Mouse (Mus musculus): ENCODE results near the gene Mcm2. TPM values are rescaled to one million over a fixed set of nuclear protein-coding genes. Genes with fewer than 3 reads are reported as not detected.
A peak's percentile ranks its signal among the peaks of the same experiment; 100 is the strongest.

Mcm2 gene
- polyA plus RNA-seq, 1 experiment: 42.1 TPM

GRCm38 (mm10) chr6:88840791-88841513 is 57.6 kb downstream of the Mcm2 start:
- peak overlapping the region; percentile 55 for H3K4me3 ChIP-seq
- TF ChIP-seq E2F4 (IDR thresholded peaks at IDR 0.05; ENCODE audit: insufficient read depth) (no peak), USF1 (IDR thresholded peaks at IDR 0.05; ENCODE audit: low read depth) (no peak)
- no peaks in the 10 kb centered on the region for H3K27me3 ChIP-seq (ENCODE audit: control insufficient read depth, insufficient read depth, insufficient read length)
- H3K4me2 ChIP-seq (ENCODE audit: low read depth): peak overlapping the region; percentile 76
- H3ac ChIP-seq (ENCODE audit: control insufficient read depth, insufficient read length): peak overlapping the region; percentile 17
- no peaks in the 10 kb centered on the region for H3K79me2 ChIP-seq (ENCODE audit: control insufficient read depth, insufficient read depth)
- no peaks in the 10 kb centered on the region for H3K36me3 ChIP-seq (ENCODE audit: control insufficient read depth, insufficient read depth)

- peak overlapping the region; percentile 55 for H3K4me3 ChIP-seq
- no peaks in the 10 kb centered on the region for H3K79me2 ChIP-seq (ENCODE audit: control insufficient read depth, insufficient read depth)
- no peak overlapping the region for H3ac ChIP-seq (ENCODE audit: control insufficient read depth, insufficient read length)
- no peaks in the 10 kb centered on the region for H3K27me3 ChIP-seq (ENCODE audit: control insufficient read depth, insufficient read depth, insufficient read length)
- TF ChIP-seq MAX (IDR thresholded peaks at IDR 0.05; ENCODE audit: low read depth): no peak
- TF ChIP-seq E2F4 (IDR thresholded peaks at IDR 0.05; ENCODE audit: insufficient read depth): no peak
- no peak for TF ChIP-seq POLR2A (IDR thresholded peaks at IDR 0.05; ENCODE audit: insufficient read length, low read depth)
- TF ChIP-seq TCF3 (IDR thresholded peaks at IDR 0.05; ENCODE audit: insufficient read length, low read depth): no peak
- no peak for TF ChIP-seq POLR2AphosphoS2 (IDR thresholded peaks at IDR 0.05; ENCODE audit: insufficient read length, low read depth)
- TF ChIP-seq USF1 (IDR thresholded peaks at IDR 0.05; ENCODE audit: low read depth): no peak
- no peak for TF ChIP-seq REST (IDR thresholded peaks at IDR 0.05; ENCODE audit: insufficient read depth, insufficient read length)
- TF ChIP-seq MYOD1 (IDR thresholded peaks at IDR 0.05; ENCODE audit: control insufficient read depth in 1 of 3, insufficient read length in 2 of 3, low read depth in 2 of 3): no peak
- no peak for TF ChIP-seq CEBPB (IDR thresholded peaks at IDR 0.05; ENCODE audit: insufficient read depth, poor library complexity, severe bottlenecking)
- TF ChIP-seq TCF12 (IDR thresholded peaks at IDR 0.05; ENCODE audit: insufficient read depth, poor library complexity, severe bottlenecking): no peak
- TF ChIP-seq SRF (IDR thresholded peaks at IDR 0.05; ENCODE audit: control insufficient read depth, insufficient read length, low read depth): no peak
- TF ChIP-seq MYOG (IDR thresholded peaks at IDR 0.05; ENCODE audit: control insufficient read depth in 1 of 3, insufficient read depth in 1 of 3, insufficient read length in 2 of 3, low read depth in 2 of 3): no peak
- H3K4me2 ChIP-seq (ENCODE audit: low read depth): peak overlapping the region; percentile 76
- H3K36me3 ChIP-seq (ENCODE audit: control insufficient read depth, insufficient read depth): no peaks in the 10 kb centered on the region
These were observed 58.4 kb downstream of the Mcm2 start for GRCm38 (mm10) chr6:88840211-88840610.

- no peaks in the 10 kb centered on the region for H3K79me2 ChIP-seq (ENCODE audit: control insufficient read depth, insufficient read depth)
- H3ac ChIP-seq (ENCODE audit: control insufficient read depth, insufficient read length): no peak overlapping the region
- no peaks in the 10 kb centered on the region for H3K27me3 ChIP-seq (ENCODE audit: control insufficient read depth, insufficient read depth, insufficient read length)
- TF ChIP-seq REST (IDR thresholded peaks at IDR 0.05; ENCODE audit: insufficient read depth, insufficient read length) (no peak), TCF12 (IDR thresholded peaks at IDR 0.05; ENCODE audit: insufficient read depth, poor library complexity, severe bottlenecking) (no peak), MAX (IDR thresholded peaks at IDR 0.05; ENCODE audit: low read depth) (no peak), TCF3 (IDR thresholded peaks at IDR 0.05; ENCODE audit: insufficient read length, low read depth) (no peak), MYOD1 (IDR thresholded peaks at IDR 0.05; ENCODE audit: control insufficient read depth in 1 of 3, insufficient read length in 2 of 3, low read depth in 2 of 3) (no peak), SRF (IDR thresholded peaks at IDR 0.05; ENCODE audit: control insufficient read depth, insufficient read length, low read depth) (no peak), E2F4 (IDR thresholded peaks at IDR 0.05; ENCODE audit: insufficient read depth) (no peak), CEBPB (IDR thresholded peaks at IDR 0.05; ENCODE audit: insufficient read depth, poor library complexity, severe bottlenecking) (no peak), POLR2AphosphoS2 (IDR thresholded peaks at IDR 0.05; ENCODE audit: insufficient read length, low read depth) (no peak), USF1 (IDR thresholded peaks at IDR 0.05; ENCODE audit: low read depth) (no peak), MYOG (IDR thresholded peaks at IDR 0.05; ENCODE audit: control insufficient read depth in 1 of 3, insufficient read depth in 1 of 3, insufficient read length in 2 of 3, low read depth in 2 of 3) (no peak), POLR2A (IDR thresholded peaks at IDR 0.05; ENCODE audit: insufficient read length, low read depth) (no peak)
- no peak overlapping the region for H3K4me2 ChIP-seq (ENCODE audit: low read depth)
- no peaks in the 10 kb centered on the region for H3K36me3 ChIP-seq (ENCODE audit: control insufficient read depth, insufficient read depth)
- no peak overlapping the region for H3K4me3 ChIP-seq
These were observed 59.2 kb downstream of the Mcm2 start for GRCm38 (mm10) chr6:88839135-88839970.

- Histone ChIP-seq H3ac (ENCODE audit: control insufficient read depth, insufficient read length) (no peak overlapping the region), H3K36me3 (ENCODE audit: control insufficient read depth, insufficient read depth) (no peaks in the 10 kb centered on the region), H3K4me2 (ENCODE audit: low read depth) (no peak overlapping the region), H3K79me2 (ENCODE audit: control insufficient read depth, insufficient read depth) (no peaks in the 10 kb centered on the region), H3K27me3 (ENCODE audit: control insufficient read depth, insufficient read depth, insufficient read length) (no peaks in the 10 kb centered on the region), H3K4me3 (no peak overlapping the region)
- TF ChIP-seq MYOG (IDR thresholded peaks at IDR 0.05; ENCODE audit: control insufficient read depth in 1 of 3, insufficient read depth in 1 of 3, insufficient read length in 2 of 3, low read depth in 2 of 3): no peak
- TF ChIP-seq MYOD1 (IDR thresholded peaks at IDR 0.05; ENCODE audit: control insufficient read depth in 1 of 3, insufficient read length in 2 of 3, low read depth in 2 of 3): no peak
- TF ChIP-seq REST (IDR thresholded peaks at IDR 0.05; ENCODE audit: insufficient read depth, insufficient read length): no peak
- no peak for TF ChIP-seq MAX (IDR thresholded peaks at IDR 0.05; ENCODE audit: low read depth)
- TF ChIP-seq SRF (IDR thresholded peaks at IDR 0.05; ENCODE audit: control insufficient read depth, insufficient read length, low read depth): no peak
- no peak for TF ChIP-seq TCF3 (IDR thresholded peaks at IDR 0.05; ENCODE audit: insufficient read length, low read depth)
- TF ChIP-seq POLR2A (IDR thresholded peaks at IDR 0.05; ENCODE audit: insufficient read length, low read depth): no peak
- no peak for TF ChIP-seq E2F4 (IDR thresholded peaks at IDR 0.05; ENCODE audit: insufficient read depth)
- no peak for TF ChIP-seq POLR2AphosphoS2 (IDR thresholded peaks at IDR 0.05; ENCODE audit: insufficient read length, low read depth)
- no peak for TF ChIP-seq CEBPB (IDR thresholded peaks at IDR 0.05; ENCODE audit: insufficient read depth, poor library complexity, severe bottlenecking)
- TF ChIP-seq TCF12 (IDR thresholded peaks at IDR 0.05; ENCODE audit: insufficient read depth, poor library complexity, severe bottlenecking): no peak
- no peak for TF ChIP-seq USF1 (IDR thresholded peaks at IDR 0.05; ENCODE audit: low read depth)
These were observed 60.0 kb downstream of the Mcm2 start for GRCm38 (mm10) chr6:88838613-88839012.
